Mouse (Mus musculus): Measurements from ENCODE around the gene Aqp5. TPM values are rescaled to one million over a fixed set of nuclear protein-coding genes. Genes with fewer than 3 reads are reported as not detected.

Gene Aqp5
- total RNA-seq (2014; rRNA removed) (0.46 and 0.76 TPM in 2 replicates), polyA plus RNA-seq (2015; fragmentation: Nextera tagmentation; extraction: Ambion mirVana) (0.59 and 0.64 TPM in 2 replicates)

- Histone ChIP-seq H3K4me3 (ENCODE audit: low read depth, low read length) (peak within 1 kb of the TSS; percentile 42), H3K9me3 (ENCODE audit: low read length) (0 out of 2 replicates have a peak, but pooled peaks cover 2% of the 10 kb centered on the region), H3K36me3 (ENCODE audit: insufficient read depth) (no peaks in the 10 kb centered on the region), H3K27me3 (ENCODE audit: insufficient read depth, low read length) (peaks cover 79% of the 10 kb centered on the region), H3K27ac (ENCODE audit: low read depth, low read length) (no peak within 1 kb of the TSS), H3K4me1 (ENCODE audit: insufficient read depth) (no peaks in the 10 kb centered on the region), H3K4me2 (ENCODE audit: low read depth) (peak within 1 kb of the TSS; percentile 57), H3K9ac (peak within 1 kb of the TSS; percentile 7; the same call in 1 of the 2 replicates)
- DNase-seq (no peak), ATAC-seq (peak; percentile 80)
- no peak for TF ChIP-seq CTCF (IDR thresholded peaks at IDR 0.05; ENCODE audit: low read depth)
- 2% methylated on average over 62 of the region's 83 CpGs for WGBS
Measured at GRCm38 (mm10) chr15:99590429-99591084, at the start of gene Aqp5. Gene Aqp5 (plus strand): TSS chr15:99590782.

GRCm38 (mm10) chr15:99544047-99544446 lies 46.5 kb upstream of the Aqp5 start:
- no peak overlapping the region for H3K27ac ChIP-seq (ENCODE audit: low read depth, low read length)
- no peak overlapping the region for H3K4me3 ChIP-seq (ENCODE audit: low read depth, low read length)
- H3K4me1 ChIP-seq (ENCODE audit: insufficient read depth), result no peaks in the 10 kb centered on the region
- no peaks in the 10 kb centered on the region for H3K9me3 ChIP-seq (ENCODE audit: low read length)
- WGBS, result 84% methylated on average over 7 of the region's 7 CpGs
- DNase-seq (no peak), ATAC-seq (no peak)
- no peak overlapping the region for H3K9ac ChIP-seq
- H3K4me2 ChIP-seq (ENCODE audit: low read depth), result no peak overlapping the region
- no peak for TF ChIP-seq CTCF (IDR thresholded peaks at IDR 0.05; ENCODE audit: low read depth)
- no peaks in the 10 kb centered on the region for H3K27me3 ChIP-seq (ENCODE audit: insufficient read depth, low read length)
- no peaks in the 10 kb centered on the region for H3K36me3 ChIP-seq (ENCODE audit: insufficient read depth)

GRCm38 (mm10) chr15:99546596-99546995 lies 44.0 kb upstream of the Aqp5 start:
- H3K9me3 ChIP-seq (ENCODE audit: low read length), result no peaks in the 10 kb centered on the region
- H3K4me1 ChIP-seq (ENCODE audit: insufficient read depth), result no peaks in the 10 kb centered on the region
- no peaks in the 10 kb centered on the region; the same call in 1 of the 2 replicates for H3K36me3 ChIP-seq (ENCODE audit: insufficient read depth)
- no peak for TF ChIP-seq CTCF (IDR thresholded peaks at IDR 0.05; ENCODE audit: low read depth)
- no peak overlapping the region for H3K4me2 ChIP-seq (ENCODE audit: low read depth)
- peak; percentile 26 for DNase-seq
- H3K4me3 ChIP-seq (ENCODE audit: low read depth, low read length), result no peak overlapping the region
- no peak overlapping the region for H3K27ac ChIP-seq (ENCODE audit: low read depth, low read length)
- H3K27me3 ChIP-seq (ENCODE audit: insufficient read depth, low read length), result no peaks in the 10 kb centered on the region
- H3K9ac ChIP-seq, result no peak overlapping the region
- 57% methylated on average over 11 of the region's 11 CpGs for WGBS
- peak; percentile 38; the same call in 1 of the 2 replicates for ATAC-seq

- Histone ChIP-seq H3K27ac (ENCODE audit: low read depth, low read length) (no peak overlapping the region), H3K9me3 (ENCODE audit: low read length) (no peaks in the 10 kb centered on the region), H3K36me3 (ENCODE audit: insufficient read depth) (no peaks in the 10 kb centered on the region; the same call in 1 of the 2 replicates), H3K4me2 (ENCODE audit: low read depth) (no peak overlapping the region), H3K4me1 (ENCODE audit: insufficient read depth) (no peaks in the 10 kb centered on the region), H3K27me3 (ENCODE audit: insufficient read depth, low read length) (no peaks in the 10 kb centered on the region), H3K4me3 (ENCODE audit: low read depth, low read length) (no peak overlapping the region), H3K9ac (no peak overlapping the region)
- WGBS, result 84% methylated on average over 6 of the region's 6 CpGs
- TF ChIP-seq CTCF (IDR thresholded peaks at IDR 0.05; ENCODE audit: low read depth), result no peak
- DNase-seq (no peak), ATAC-seq (no peak)
Measured at GRCm38 (mm10) chr15:99547732-99548131, 42.9 kb upstream of the Aqp5 start.

- 55% methylated on average over 2 of the region's 2 CpGs for WGBS
- ATAC-seq, result no peak
- no peak for TF ChIP-seq CTCF (IDR thresholded peaks at IDR 0.05; ENCODE audit: low read depth)
Measured at GRCm38 (mm10) chr15:99549901-99550300, 40.7 kb upstream of the Aqp5 start.

GRCm38 (mm10) chr15:99553767-99554166 lies 36.8 kb upstream of the Aqp5 start:
- Histone ChIP-seq H3K4me2 (ENCODE audit: low read depth) (no peak overlapping the region), H3K4me3 (ENCODE audit: low read depth, low read length) (no peak overlapping the region), H3K27ac (ENCODE audit: low read depth, low read length) (no peak overlapping the region), H3K4me1 (ENCODE audit: insufficient read depth) (no peaks in the 10 kb centered on the region), H3K9ac (no peak overlapping the region), H3K9me3 (ENCODE audit: low read length) (no peaks in the 10 kb centered on the region), H3K36me3 (ENCODE audit: insufficient read depth) (no peaks in the 10 kb centered on the region; the same call in 1 of the 2 replicates), H3K27me3 (ENCODE audit: insufficient read depth, low read length) (no peaks in the 10 kb centered on the region)
- DNase-seq (no peak), ATAC-seq (no peak)
- WGBS, result 88% methylated on average over 6 of the region's 6 CpGs
- no peak for TF ChIP-seq CTCF (IDR thresholded peaks at IDR 0.05; ENCODE audit: low read depth)

More at GRCm38 (mm10) chr15:99549901-99550300, 40.7 kb upstream of the Aqp5 start:
- no peak overlapping the region for H3K4me3 ChIP-seq (ENCODE audit: low read depth, low read length)
- H3K4me1 ChIP-seq (ENCODE audit: insufficient read depth), result no peaks in the 10 kb centered on the region
- no peak overlapping the region for H3K9ac ChIP-seq
- no peaks in the 10 kb centered on the region for H3K27me3 ChIP-seq (ENCODE audit: insufficient read depth, low read length)
- no peak for DNase-seq
- no peaks in the 10 kb centered on the region for H3K9me3 ChIP-seq (ENCODE audit: low read length)
- H3K36me3 ChIP-seq (ENCODE audit: insufficient read depth), result no peaks in the 10 kb centered on the region; the same call in 1 of the 2 replicates
- H3K4me2 ChIP-seq (ENCODE audit: low read depth), result no peak overlapping the region
- no peak overlapping the region for H3K27ac ChIP-seq (ENCODE audit: low read depth, low read length)

- H3K4me2 ChIP-seq (ENCODE audit: low read depth), result no peak overlapping the region
- H3K36me3 ChIP-seq (ENCODE audit: insufficient read depth), result no peaks in the 10 kb centered on the region
- no peak overlapping the region for H3K4me3 ChIP-seq (ENCODE audit: low read depth, low read length)
- no peak overlapping the region for H3K9ac ChIP-seq
- no peaks in the 10 kb centered on the region for H3K9me3 ChIP-seq (ENCODE audit: low read length)
- 89% methylated on average over 1 of the region's 1 CpGs for WGBS
- no peak overlapping the region for H3K27ac ChIP-seq (ENCODE audit: low read depth, low read length)
- no peak for DNase-seq
- H3K4me1 ChIP-seq (ENCODE audit: insufficient read depth), result no peaks in the 10 kb centered on the region
- TF ChIP-seq CTCF (IDR thresholded peaks at IDR 0.05; ENCODE audit: low read depth), result no peak
- no peaks in the 10 kb centered on the region for H3K27me3 ChIP-seq (ENCODE audit: insufficient read depth, low read length)
- ATAC-seq, result no peak
Measured at GRCm38 (mm10) chr15:99558947-99559346, 31.6 kb upstream of the Aqp5 start.

Measured in forebrain, postnatal 0 days (tissue).